Mouse (Mus musculus) right cerebral cortex, postnatal 25 days (tissue): ENCODE measurements around the gene Ptprm.

Source experiments
- DNase-seq: peaks from one replicate; pipeline ENCODE4 v3.0.0; 2022

Gene Ptprm

DNA sequence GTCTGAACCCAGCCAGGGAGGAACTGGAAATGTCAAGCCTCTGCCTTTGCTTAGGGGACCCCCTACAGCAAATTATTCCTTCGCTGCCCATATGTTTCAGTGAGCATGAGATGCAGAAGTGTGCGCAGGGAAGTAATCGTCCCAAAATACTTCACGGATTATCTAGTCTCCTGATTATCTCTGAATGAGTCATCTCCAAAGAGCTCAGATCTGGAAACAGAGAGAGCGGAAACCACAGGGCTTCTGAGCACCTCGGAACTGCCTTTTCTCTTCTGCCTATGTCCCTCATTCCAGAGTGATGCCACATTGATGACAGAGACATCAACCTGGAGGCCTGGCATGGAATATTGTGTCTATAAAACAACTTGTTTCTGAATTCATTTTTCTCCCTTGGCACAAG is 11.3 kb downstream of the Ptprm start:
- DNase-seq = no peak

DNA sequence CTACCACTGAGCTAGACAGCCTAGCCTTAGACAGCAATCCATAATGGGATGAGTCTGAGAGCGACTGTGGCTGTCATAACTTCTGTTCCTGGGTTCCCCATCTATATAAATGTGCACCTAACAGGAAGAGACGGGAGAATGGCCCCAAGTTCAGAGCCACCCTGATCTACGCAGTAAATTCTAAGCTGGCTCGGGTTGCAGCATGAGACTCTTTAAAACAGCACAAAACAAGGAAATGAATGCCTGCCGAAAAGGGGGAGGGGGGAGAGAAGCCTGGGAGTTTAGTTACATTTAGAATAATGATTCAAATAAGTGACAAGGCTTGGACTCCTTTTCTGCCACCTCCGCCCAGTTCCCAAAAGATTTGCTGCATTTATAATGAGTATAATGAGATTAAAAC is 13.9 kb downstream of the Ptprm start:
- no peak for DNase-seq

DNA sequence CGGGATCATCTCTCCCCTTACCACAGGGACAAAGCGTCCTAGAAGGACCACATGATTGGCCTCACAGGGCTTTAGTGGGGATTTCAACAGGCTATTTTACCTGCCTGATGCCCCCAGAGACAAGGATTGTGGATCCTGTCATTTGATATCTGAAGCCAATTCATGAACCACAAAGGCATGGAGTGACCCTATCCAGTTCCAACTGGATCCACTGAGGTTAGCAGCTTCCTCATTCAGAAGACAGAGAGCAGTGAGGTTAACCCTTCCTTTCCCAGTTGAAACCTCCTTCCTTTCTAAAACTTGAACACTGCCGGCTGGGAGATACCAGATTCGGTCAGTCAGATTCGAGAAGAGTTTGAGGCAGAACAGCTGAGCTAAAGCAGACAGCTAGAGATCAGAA is 14.7 kb downstream of the Ptprm start:
- DNase-seq = no peak

DNA sequence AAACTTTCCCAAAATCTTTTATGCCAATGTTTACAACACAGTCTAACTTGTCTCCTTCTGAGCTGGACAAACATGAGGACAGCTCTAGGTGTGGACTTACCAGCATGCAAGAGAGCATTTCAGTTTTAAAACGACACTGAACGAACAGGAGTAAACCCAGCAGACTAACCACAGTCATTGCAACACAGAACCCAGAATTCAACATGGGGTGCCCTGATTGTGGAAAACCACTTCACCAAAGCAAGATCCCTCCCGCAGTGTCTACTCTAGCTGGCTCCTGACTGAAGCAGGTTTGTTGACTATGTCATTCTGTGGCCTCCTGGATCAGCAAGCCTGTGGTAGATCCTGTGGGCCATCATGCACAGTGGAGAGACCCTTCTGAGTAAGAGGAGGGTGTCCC is 19.9 kb downstream of the Ptprm start:
- no peak for DNase-seq

DNA sequence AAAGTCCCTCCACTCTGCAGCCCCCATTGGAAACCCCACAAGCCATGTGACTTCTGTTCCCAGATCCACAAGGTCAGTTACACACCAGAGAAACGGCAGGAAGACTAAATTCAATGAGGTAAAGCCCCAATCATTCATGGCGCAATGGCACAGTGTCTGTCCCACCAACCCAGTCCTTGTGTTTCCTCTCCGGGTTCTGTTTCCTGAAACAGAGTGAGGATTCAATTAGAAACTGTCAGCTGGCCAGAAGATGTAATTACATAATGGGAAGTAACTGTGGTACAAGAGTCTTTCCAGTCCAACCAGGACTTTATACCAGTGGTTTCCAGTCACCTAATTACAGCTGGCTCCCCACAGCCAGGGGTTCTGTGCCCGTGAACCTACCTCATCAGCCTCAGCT is 24.8 kb downstream of the Ptprm start:
- DNase-seq = no peak

DNA sequence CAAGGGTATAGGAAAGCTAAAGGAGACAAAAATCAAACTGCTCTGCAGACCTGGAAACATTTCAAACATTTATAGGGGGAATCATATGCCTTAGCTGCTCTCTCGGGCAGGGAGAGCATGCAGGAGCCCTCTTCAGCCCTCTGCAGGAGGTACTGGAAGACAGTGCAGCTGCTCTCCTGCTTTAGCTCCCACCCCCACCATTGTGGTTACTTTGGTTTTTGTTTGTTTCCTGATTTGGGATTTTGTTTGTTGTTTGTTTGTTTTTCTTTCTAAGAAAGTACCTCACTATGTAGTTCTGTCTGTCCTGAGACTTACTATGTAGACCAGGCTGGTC is 29.8 kb downstream of the Ptprm start:
- DNase-seq = no peak

DNA sequence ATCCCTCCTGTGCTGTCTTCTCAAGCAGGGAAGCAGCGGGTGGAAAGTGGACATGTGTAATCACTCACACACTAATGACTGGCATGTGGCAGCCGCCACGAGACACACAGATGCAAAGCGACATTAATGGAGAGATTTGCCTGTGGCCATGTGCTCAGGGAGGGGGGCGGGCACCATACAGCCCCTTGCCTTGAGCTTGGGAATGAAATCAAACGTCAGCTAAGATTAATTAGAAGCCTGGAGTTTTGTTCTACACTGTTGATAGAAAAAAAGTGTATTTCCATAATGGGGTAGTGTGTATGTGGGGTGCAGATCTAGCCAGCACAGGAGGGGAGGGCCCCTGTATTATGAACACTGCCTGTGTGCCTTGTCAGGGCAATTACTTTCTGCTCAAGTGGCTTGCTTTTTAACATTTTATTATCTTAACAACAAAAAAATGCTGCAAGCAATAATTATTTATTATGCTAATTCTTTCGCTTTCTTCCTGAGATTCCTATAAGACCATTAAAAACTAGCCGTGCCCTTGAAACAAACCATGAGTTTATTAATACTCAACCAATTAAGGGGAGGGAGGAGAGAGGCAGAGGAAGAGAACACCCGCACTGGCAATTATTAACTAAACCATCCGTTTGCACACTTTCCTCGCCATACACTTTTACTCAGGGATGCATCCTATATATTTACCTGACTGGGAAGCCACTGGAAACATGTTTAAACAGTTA is 30.3 kb downstream of the Ptprm start:
- no peak for DNase-seq

DNA sequence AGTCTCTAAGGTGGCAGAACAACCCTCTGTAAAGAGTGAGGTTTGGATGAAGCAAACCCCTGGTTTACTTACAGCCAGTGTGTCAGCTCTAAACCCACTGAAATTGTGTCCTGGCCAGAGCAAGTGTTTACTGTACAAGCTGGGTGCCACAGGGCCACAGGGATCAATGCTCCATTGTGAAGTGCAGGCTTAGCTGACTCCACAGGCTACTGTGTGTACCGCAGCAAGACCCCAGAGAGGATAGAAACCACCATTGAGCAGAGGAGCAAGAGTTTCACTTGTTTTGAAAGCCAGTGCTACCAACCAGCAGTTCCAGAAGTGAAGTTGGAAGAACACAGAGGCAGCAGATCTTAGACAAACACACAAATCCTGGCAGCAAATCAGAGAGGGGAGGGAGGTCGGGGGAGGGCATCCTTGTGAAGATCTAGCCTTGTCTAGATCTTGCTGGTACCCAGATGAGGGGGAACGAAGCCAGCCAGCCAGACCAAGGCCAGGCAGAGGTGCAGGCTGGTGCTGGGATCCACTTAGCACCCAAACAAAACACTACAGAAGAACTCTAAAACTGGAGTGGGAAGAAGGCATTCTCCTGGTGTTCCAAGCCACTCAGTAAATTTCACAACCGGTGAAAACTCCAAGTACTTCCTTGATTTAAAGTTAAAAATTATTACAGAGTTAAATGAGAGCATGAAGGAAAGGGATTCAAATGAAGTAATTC is 39.6 kb downstream of the Ptprm start:
- DNase-seq = no peak

DNA sequence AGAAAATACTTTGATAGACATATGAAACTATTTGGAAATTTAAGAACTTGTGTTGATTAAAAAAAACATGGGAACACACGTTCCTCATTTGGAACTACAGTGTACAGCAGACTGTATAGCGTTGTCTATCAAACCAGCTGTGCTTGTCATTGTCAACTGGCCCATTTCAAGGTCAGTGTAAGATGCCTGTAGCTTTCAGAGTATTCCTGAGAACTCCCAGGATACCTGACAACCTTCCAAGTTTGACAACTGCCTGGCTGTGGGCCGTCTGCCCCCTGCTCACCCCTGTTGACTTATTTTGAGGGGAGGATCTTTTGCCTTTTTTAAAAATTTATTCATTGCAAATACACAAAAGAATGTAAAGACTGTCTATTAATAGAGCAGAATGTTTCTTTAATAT is 45.8 kb downstream of the Ptprm start:
- DNase-seq = no peak

DNA sequence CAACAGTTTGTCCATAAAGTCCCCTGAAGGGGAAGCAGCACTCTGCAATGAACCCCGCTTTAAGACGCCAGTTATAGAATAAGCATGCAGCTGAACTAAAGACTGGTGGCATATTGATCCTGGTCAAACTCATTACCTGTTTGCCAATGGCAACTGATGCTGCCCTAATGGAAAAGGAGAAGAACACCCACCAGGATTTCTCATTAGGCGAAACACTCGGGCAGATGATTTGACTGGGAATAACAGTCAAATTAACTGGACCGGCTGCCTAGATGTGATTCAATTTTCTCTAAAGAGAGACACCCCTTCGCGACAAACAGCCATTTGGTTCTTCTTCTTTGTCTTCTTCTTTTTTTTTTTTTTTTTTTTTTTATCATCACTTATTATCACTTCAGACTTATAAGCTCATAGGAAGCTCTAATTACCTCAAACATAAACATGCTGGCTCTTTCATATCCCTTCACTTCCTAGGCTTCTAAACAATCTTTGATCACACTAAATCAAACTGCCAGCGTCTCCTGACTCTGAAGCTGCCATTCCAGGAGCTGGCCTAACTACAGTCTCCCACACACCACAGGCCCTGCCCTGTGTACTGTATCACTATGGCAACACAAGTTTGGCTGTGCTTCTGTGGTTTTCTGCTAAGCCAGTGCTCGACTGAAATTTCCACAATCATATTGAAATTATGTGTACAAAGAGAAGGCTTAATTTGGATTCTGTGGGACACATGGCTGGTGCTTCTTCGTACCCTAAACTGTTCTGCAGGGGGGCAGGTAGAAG is 48.0 kb downstream of the Ptprm start:
- no peak for DNase-seq

DNA sequence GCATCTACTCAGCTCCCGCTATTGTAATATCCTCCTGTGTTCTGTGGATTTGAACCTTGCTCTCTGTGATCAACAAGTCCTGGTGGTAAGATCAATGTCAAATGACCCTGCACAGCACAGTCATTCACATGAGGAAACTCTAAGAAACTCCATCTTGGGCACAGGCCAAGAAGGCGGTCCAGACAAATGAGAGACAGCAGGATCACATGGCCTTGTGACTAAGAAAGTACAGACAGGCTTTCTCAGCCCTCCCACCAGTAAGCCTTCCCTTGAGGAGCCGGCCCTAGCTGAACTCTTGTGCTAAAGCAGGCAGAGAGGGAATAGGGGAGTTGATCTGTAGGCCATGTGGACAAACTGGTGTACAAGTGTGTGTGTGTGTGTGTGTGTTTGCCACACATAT is 49.4 kb downstream of the Ptprm start:
- DNase-seq = no peak

DNA sequence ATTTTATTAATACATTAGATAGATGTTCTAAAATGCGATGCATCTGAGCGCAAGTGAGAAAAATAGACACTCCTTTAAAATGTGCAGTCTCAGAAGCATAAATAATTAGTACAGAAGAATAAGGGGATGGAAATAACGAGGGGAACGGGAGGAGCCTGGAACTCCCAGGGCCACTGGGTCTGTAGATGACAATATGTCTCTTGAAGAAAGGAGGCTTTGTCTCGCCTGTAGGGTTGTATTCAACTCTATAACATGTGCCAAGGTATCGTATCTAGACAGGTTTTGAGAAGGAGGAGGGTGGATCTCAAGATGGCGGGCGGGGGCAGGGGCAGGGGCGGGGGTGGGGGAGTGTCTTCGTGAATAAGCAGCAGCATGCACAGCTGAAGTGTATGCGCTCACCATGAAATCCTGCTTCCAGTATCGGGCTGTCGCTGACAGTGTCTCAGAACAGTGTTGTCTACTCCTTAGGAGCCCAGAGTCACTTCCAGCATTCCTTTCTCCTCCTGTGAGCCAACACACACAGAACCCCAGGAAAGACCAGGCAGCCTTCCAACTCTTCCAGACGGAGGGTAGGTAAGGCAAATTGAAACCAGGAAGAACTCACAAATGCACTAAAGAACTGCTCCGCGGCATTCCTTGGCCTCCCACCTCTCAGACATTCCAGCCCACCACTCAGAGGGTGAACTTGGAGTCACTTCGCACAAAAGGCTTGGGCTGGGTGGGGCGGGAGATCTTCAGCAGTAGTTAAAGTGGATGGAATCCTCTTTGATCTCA is 50.7 kb downstream of the Ptprm start:
- peak; percentile 23 for DNase-seq

DNA sequence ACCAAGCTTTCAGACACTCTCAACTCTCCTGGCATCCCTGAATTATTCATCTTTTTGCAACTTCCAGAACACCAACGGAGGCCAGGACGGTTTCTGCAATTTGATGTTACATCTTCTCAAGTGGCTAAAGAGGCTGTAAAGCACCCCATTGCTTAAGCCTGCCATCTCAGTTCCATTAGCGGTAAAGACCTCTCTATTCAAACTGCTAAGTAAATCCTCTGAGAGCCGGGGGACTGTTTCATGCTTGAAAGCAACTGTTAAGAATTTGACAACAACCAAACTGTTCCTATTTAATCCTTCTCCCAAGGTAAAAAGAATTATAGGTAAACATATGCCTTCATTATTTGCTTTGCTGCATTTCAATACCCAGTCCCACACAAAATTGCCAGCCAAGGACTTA is 51.7 kb downstream of the Ptprm start:
- DNase-seq = no peak

DNA sequence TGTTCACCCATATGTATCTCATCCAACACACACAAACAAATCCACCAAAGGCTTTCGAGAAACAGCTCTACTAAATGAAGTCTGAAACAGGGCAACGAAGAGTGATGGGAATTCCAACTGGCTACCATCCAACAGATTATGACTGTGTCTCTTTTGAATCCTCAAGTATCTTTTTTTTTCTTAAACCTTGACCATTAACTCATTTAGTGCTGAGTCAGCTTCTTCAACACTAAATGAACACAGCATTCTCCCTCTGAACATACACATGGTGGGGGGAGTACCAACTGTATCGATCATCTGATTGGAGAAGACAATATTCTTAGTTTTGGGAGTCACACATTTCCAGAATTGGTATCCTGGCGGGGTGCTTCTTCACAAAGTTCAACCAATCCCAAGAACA is 52.2 kb downstream of the Ptprm start:
- no peak for DNase-seq

DNA sequence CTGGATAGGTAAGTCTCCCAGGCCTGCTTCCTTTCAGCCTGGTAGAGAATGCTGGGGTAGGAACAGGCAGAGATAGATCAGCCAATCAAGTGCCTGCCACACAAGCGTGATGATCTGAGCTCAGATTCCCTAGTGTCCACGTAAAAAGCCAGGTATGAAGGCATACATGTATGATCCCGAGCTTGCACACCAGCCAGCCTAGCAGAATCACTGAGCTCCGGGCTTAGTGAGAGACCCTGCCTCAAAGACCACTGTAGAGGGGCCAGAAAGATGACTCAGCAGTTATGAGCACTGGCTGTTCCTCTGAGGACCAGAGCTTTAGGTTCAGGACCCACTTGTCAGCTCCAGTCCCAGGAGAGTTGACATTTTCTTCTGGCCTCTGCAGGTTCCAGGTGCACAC is 52.9 kb downstream of the Ptprm start:
- no peak for DNase-seq

DNA sequence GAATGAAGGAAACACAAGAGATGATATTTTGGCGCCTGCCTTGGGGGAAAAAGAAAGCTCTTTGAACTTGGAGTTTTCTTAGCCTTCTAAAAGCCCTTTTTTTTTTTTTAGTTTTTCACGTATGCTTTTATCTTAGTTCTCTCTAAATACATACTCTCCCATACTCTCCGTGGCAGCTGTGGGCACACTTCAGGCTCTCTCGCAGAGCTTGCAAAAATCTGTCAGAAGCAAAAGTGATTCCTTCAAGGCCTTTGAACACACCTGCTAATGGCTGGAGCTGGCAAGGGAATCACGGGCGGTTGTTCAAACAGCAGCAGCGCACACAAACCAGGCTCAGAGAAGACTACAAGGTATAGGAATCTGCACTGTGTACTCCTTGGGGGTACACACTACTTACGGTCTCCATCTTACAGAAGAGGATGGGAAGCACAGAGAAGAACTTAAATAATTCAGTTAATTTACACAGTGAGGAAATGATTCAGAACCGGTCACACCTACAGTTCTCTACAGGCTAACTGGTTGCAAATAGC is 55.9 kb downstream of the Ptprm start:
- DNase-seq = no peak

DNA sequence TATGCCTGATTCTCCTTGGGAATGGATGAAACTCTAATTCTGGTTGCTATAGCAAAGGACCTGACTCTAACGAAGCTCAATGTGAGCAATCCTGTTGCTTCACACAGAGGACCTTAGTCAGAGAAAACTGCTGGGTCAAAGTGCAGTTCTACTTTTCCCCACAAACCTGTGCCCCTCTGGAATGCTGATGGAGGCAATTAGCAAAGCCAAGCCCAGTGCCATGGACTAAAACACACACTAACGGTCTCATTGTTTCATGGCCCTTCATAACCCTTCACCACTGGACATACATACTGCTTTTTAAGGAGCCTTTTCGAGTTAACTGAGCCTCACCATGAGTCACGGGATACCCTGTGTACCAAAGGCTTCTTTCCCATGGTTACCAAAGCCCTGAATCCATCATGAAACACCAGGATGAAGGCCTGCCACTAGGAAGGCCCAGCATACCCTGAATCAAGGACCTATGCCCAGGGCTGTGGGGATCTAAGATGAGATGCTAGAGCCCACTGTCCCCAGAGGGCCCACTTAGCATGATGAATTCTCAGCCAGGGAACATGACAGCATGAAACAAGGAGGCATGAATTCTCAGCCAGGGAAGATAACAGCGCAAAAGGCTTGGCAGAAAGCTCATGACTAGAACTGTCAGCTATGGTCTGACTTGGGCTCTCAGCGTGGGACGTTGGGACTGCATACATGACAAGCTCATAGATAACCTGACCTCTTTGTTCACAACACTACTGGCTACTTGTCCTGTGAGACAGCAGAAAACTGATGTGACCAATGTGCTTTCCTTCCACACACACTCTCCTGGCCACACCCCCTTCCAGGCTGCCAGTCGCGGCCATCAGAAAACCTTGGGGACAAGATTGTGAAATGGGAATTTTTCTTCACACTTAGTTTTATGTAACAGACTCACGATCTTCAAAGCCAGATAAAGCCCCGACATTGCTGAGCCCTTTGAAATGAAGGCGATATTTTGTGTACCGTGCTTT is 57.4 kb downstream of the Ptprm start:
- DNase-seq = no peak

DNA sequence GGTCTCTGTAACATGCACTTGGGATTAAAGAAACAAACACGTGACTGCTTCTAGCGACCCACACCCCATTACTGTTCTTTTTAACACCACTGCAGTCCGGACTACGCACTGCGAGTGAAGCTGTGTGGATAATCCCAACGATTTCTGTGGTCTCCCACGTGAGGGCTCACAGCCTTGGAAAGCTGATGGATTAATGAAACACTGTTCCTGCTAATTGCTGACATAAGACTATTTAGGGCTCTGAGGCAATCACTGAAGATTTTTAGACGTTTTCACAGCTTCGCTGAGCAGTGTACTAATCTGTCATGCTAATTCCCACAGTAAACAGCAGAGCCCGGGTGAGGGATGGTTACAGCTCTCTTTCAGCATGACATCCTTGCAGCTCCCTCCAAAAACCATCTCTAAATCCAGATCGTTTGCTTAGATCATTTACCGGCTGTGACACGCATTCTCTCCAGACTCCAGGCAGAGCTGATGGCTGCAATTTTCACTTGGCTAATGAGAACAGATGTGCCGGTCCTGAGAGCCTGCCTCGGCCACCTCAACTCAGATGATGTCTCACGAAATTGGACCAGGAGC is 63.5 kb downstream of the Ptprm start:
- no peak for DNase-seq

DNA sequence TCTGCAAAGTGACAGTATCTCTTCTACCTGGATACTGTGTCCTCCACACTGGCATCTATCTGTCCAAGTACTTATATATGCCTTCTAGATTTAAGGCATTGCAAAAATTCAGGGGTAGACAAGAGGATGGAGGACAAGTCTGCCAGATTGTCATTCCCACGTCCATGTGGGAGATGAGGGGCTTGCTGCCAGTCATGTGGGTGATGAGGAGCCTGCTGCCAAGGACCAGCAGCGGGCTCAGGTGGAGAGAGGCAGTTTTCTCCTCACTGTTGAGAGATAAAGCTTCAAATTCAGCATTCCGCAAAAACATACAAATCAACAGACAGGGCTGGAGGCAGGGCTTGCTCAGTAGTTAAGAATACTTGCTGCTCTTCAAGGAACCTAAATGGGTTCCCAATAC is 66.8 kb downstream of the Ptprm start:
- DNase-seq = no peak

DNA sequence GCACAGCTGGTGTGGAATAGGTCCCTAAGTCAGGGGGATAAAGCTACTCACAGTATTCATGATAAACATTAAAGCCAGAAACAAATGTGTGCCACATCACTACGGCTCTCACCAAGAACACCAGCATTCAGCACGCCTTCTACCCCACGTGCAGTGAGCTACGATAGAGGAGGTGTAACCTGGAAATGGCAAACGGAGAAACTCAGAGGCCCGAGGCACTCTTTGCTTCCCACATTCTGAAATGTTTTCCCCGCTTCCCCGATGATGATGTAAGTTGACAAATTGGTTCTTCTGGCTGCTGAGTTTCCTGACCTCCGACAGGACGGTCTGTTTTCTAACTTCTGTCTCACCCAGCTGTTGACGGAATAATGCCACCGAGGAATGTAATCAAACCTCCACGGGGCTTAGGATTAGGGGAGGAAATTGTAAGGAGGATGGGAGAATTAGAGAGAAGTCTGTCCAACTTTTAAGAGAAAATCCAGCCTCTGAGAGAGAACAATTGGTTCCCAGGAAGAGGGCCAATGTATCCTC is 72.6 kb downstream of the Ptprm start:
- no peak for DNase-seq
